Mouse (Mus musculus): ENCODE data around the gene Erbin. TPM values are rescaled to one million over a fixed set of nuclear protein-coding genes. Genes with fewer than 3 reads are reported as not detected.

Erbin gene
- polyA plus RNA-seq (2015; fragmentation: Nextera tagmentation; extraction: Ambion mirVana), result 12.9 and 14.2 TPM in 2 replicates

DNA sequence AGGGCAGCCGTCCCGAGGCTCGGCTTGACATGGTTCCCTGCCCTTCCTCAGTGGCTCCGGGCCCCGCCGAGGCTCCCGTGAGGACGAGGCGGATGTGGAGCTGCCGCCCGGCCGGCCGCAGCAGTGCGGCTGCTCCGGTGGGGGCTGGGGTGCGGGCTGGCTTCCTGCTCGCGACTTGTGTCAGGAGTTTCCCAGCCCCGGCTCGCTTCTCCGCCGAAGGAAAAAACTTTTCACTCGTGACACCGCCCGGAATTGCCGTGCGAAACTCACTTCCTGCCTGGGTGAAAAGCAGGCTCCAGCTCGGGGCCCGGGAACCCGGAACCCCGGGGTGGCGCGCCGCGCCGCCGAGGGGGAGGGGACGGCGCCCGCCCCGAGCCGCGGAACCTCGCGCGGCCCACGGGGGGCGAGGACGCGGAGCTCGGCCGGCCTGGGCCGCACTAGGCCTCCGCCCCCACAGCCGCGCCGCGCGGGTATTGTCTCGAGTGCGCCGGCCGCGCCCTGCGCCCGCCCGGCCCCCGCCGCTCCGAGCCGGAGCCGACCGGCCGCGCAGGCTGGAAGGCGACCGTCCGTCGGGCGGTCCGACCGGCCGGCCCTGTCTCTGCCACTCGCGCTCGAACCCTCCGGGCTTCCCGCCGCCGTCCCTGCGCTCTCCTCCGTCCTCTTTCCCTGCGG lies at the start of gene Erbin:
Gene Erbin (minus strand): TSS at position 254 of the 672 bp plus-strand sequence.
- H3K4me1 ChIP-seq (ENCODE audit: control insufficient read depth, insufficient read depth, low read length), result peaks cover 16% of the 10 kb centered on the region; the same call in 1 of the 2 replicates
- under 1% methylated on average over 75 of the region's 93 CpGs for WGBS
- peak within 1 kb of the TSS; percentile 57 for H3K4me2 ChIP-seq (ENCODE audit: low read depth, low read length)

DNA sequence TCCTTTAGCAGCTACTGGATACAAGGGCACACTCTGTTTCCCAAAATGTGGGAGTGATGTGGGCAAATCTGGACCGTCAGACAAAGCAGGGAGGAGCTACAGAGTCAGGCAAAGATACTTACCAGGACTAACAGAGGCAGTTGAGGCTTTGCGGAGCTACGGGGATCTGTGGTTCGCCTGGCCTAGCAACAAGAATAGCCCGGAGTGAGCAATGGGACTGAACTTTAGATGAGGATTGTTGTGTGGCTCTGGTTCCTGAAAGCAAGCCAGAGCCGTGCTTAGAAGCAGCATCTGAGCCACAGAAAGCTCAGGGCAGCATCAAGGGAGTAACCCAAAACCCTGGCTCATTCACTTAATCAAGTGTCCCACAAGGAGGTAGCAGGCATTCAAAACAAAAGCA lies 49.6 kb upstream of the Erbin start:
- Histone ChIP-seq H3K9me3 (ENCODE audit: control insufficient read depth, low read length) (no peaks in the 10 kb centered on the region), H3K4me1 (ENCODE audit: control insufficient read depth, insufficient read depth, low read length) (0 out of 2 replicates have a peak, but pooled peaks cover 5% of the 10 kb centered on the region), H3K27me3 (replicated peaks; ENCODE audit: control insufficient read depth, insufficient read depth, low read length) (no peaks in the 10 kb centered on the region), H3K36me3 (ENCODE audit: control insufficient read depth, insufficient read depth, low read length) (no peaks in the 10 kb centered on the region), H3K4me2 (ENCODE audit: low read depth, low read length) (no peak overlapping the region), H3K4me3 (ENCODE audit: low read length) (no peak overlapping the region), H3K27ac (ENCODE audit: low read length) (no peak overlapping the region), H3K9ac (ENCODE audit: low read depth, low read length) (no peak overlapping the region)
- 60% methylated on average over 6 of the region's 6 CpGs for WGBS
- ATAC-seq, result no peak

More for the DNA sequence above, at the start of gene Erbin:
- Histone ChIP-seq H3K4me3 (ENCODE audit: low read length) (peak within 1 kb of the TSS; percentile 88), H3K27ac (ENCODE audit: low read length) (peak within 1 kb of the TSS; percentile 100), H3K9ac (ENCODE audit: low read depth, low read length) (peak within 1 kb of the TSS; percentile 100), H3K27me3 (replicated peaks; ENCODE audit: control insufficient read depth, insufficient read depth, low read length) (no peaks in the 10 kb centered on the region), H3K36me3 (ENCODE audit: control insufficient read depth, insufficient read depth, low read length) (no peaks in the 10 kb centered on the region), H3K9me3 (ENCODE audit: control insufficient read depth, low read length) (no peaks in the 10 kb centered on the region)
- ATAC-seq, result peak; percentile 79

DNA sequence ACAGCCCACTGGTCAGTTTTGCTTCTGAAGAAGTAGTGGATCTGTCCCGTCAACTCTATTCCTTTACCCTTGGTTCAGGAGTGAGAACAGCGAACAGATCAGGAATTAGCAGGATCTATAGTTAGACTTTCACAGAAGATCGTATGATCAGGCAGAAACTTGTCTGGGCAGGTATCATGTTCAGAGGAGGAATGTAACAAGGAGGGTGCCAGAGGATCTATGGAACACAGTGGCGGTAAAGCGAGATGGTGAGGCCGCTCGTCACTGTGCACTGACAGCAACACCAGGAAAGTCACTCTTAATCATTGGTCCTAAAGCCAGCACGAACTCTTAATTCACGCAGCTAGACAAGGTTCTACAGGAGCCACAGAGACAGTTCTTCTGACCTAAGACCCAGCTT lies 47.7 kb upstream of the Erbin start:
- Histone ChIP-seq H3K36me3 (ENCODE audit: control insufficient read depth, insufficient read depth, low read length) (no peaks in the 10 kb centered on the region), H3K4me2 (ENCODE audit: low read depth, low read length) (no peak overlapping the region), H3K27me3 (replicated peaks; ENCODE audit: control insufficient read depth, insufficient read depth, low read length) (no peaks in the 10 kb centered on the region), H3K27ac (ENCODE audit: low read length) (no peak overlapping the region), H3K4me3 (ENCODE audit: low read length) (no peak overlapping the region), H3K9ac (ENCODE audit: low read depth, low read length) (no peak overlapping the region), H3K9me3 (ENCODE audit: control insufficient read depth, low read length) (no peaks in the 10 kb centered on the region), H3K4me1 (ENCODE audit: control insufficient read depth, insufficient read depth, low read length) (no peaks in the 10 kb centered on the region)
- no peak for ATAC-seq
- WGBS, result 90% methylated on average over 9 of the region's 9 CpGs

DNA sequence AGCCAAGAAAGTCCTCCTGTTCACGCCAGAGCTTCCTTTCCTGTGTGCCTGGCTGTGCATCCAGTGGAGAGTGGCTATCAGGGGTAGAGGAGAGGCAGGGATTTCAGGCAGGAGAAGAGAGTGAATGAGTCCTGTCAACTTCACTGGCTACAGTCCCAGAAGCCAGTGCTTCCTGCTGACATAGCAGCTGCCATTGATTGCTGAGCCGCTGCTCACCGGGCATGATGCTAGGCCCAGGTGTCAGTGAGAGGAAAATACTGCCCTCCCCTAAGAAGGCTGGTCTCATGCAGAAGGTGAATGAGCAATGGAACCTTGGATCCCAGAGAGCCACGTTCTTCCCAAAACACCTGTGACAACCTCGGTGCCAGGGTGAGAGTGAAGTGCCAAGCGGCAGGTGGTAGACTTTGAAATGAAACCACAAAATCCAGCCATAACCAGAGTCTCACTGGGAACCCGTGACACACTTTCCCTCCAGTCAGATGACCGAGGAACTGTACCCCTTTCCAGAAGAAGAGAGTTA lies 46.4 kb upstream of the Erbin start:
- 83% methylated on average over 8 of the region's 8 CpGs for WGBS
- Histone ChIP-seq H3K27ac (ENCODE audit: low read length) (no peak overlapping the region), H3K9me3 (ENCODE audit: control insufficient read depth, low read length) (no peaks in the 10 kb centered on the region), H3K4me1 (ENCODE audit: control insufficient read depth, insufficient read depth, low read length) (no peaks in the 10 kb centered on the region), H3K27me3 (replicated peaks; ENCODE audit: control insufficient read depth, insufficient read depth, low read length) (no peaks in the 10 kb centered on the region), H3K9ac (ENCODE audit: low read depth, low read length) (no peak overlapping the region), H3K4me3 (ENCODE audit: low read length) (no peak overlapping the region), H3K4me2 (ENCODE audit: low read depth, low read length) (no peak overlapping the region), H3K36me3 (ENCODE audit: control insufficient read depth, insufficient read depth, low read length) (no peaks in the 10 kb centered on the region)
- ATAC-seq, result no peak

DNA sequence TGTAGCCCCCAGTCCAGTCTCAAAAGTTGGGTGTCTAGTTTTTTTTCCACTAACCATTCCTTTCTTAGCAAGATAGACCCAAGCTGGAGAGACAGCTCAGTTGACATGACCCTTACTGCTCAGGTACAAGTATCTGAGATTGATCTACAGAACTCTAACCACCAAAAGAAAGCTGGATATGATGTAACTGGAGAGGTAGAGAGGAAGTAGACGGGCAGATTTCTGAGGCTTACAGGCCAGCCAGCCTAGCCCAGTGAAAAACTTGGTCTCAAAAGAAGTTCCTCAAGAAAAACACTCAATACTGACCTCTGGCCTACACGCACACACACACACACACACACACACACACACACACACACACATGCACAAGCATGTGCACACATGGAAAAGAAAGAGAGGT lies 44.9 kb upstream of the Erbin start:
- WGBS, result 92% methylated on average over 2 of the region's 2 CpGs
- no peak overlapping the region for H3K27ac ChIP-seq (ENCODE audit: low read length)
- no peak for ATAC-seq
- no peaks in the 10 kb centered on the region for H3K9me3 ChIP-seq (ENCODE audit: control insufficient read depth, low read length)
- no peaks in the 10 kb centered on the region for H3K36me3 ChIP-seq (ENCODE audit: control insufficient read depth, insufficient read depth, low read length)
- H3K27me3 ChIP-seq (replicated peaks; ENCODE audit: control insufficient read depth, insufficient read depth, low read length), result no peaks in the 10 kb centered on the region
- H3K9ac ChIP-seq (ENCODE audit: low read depth, low read length), result no peak overlapping the region
- no peak overlapping the region for H3K4me2 ChIP-seq (ENCODE audit: low read depth, low read length)
- no peak overlapping the region for H3K4me3 ChIP-seq (ENCODE audit: low read length)
- no peaks in the 10 kb centered on the region for H3K4me1 ChIP-seq (ENCODE audit: control insufficient read depth, insufficient read depth, low read length)

DNA sequence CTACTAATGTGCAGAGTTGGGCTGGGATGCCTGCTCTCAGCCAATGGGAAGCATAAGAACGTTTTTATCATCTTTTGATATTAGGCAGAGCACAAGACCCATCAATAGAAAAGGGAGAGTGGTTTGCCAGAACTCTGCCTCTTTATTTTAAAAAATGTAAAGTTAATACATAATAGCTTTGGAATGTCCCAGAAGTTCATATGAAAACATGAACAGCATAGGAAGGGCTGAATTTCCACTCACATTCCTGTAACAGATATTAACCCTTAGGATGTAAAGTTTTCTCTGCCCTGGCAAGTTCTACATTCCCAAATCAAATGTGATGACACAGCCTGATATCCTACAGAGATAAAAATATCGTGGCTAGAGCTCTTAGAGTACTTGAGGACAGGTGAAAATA lies 42.8 kb upstream of the Erbin start:
- Histone ChIP-seq H3K4me3 (ENCODE audit: low read length) (no peak overlapping the region), H3K4me2 (ENCODE audit: low read depth, low read length) (no peak overlapping the region), H3K9me3 (ENCODE audit: control insufficient read depth, low read length) (no peaks in the 10 kb centered on the region), H3K4me1 (ENCODE audit: control insufficient read depth, insufficient read depth, low read length) (no peaks in the 10 kb centered on the region), H3K27me3 (replicated peaks; ENCODE audit: control insufficient read depth, insufficient read depth, low read length) (no peaks in the 10 kb centered on the region), H3K36me3 (ENCODE audit: control insufficient read depth, insufficient read depth, low read length) (no peaks in the 10 kb centered on the region), H3K9ac (ENCODE audit: low read depth, low read length) (no peak overlapping the region), H3K27ac (ENCODE audit: low read length) (no peak overlapping the region)
- peak; percentile 40; the same call in 1 of the 2 replicates for ATAC-seq
- 52% methylated on average over 2 of the region's 2 CpGs for WGBS

DNA sequence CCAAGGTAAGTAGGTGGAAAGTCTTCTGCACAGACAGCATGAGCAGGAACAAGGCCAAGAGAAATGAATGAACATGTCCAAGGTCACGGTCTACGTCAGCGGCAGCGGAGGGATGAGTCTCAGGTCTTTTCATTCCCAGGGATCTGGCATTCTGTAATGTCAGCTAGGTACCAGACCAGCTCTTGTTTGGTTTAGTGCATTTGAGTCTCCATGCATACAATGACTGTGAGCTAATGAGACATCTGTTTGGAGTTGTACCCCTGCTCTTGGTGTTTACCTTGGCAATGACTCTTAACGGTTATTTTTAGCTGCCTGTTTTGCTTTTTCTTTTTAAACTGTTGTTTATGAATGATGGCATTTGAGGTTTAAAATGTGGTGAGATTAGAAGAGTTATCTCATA lies 39.5 kb upstream of the Erbin start:
- Histone ChIP-seq H3K27me3 (replicated peaks; ENCODE audit: control insufficient read depth, insufficient read depth, low read length) (no peaks in the 10 kb centered on the region), H3K36me3 (ENCODE audit: control insufficient read depth, insufficient read depth, low read length) (no peaks in the 10 kb centered on the region), H3K4me3 (ENCODE audit: low read length) (no peak overlapping the region), H3K27ac (ENCODE audit: low read length) (no peak overlapping the region), H3K4me1 (ENCODE audit: control insufficient read depth, insufficient read depth, low read length) (no peaks in the 10 kb centered on the region), H3K9me3 (ENCODE audit: control insufficient read depth, low read length) (no peaks in the 10 kb centered on the region), H3K4me2 (ENCODE audit: low read depth, low read length) (no peak overlapping the region), H3K9ac (ENCODE audit: low read depth, low read length) (no peak overlapping the region)
- ATAC-seq, result no peak
- 47% methylated on average over 5 of the region's 5 CpGs for WGBS

DNA sequence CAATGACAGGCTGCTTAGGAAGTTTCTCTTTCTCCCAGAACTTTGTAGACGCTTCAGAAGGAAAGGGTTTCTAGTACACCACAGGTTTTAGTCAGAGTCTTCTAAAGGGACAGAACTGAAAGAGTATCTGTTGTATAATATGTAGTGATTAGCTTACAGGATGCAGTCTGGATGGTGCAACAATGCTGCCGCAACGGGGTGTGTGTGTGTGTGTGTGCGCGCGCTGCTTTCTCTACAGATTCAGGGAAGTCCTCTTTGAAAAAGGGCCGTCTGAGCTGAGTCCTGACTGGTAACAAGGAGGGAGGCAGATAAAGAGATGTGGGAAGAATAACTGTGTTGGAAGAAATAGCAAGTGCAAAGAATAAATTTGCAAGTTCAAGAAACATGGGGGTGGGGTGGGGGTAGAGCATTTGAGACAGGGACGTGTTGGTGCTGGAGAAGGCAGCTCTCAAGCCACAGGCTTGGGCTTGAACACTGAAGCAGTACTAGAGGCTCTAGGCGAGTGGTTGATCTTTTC lies 38.4 kb upstream of the Erbin start:
- H3K9ac ChIP-seq (ENCODE audit: low read depth, low read length), result no peak overlapping the region
- no peak overlapping the region for H3K27ac ChIP-seq (ENCODE audit: low read length)
- no peaks in the 10 kb centered on the region for H3K4me1 ChIP-seq (ENCODE audit: control insufficient read depth, insufficient read depth, low read length)
- H3K27me3 ChIP-seq (replicated peaks; ENCODE audit: control insufficient read depth, insufficient read depth, low read length), result no peaks in the 10 kb centered on the region
- H3K4me2 ChIP-seq (ENCODE audit: low read depth, low read length), result no peak overlapping the region
- H3K9me3 ChIP-seq (ENCODE audit: control insufficient read depth, low read length), result no peaks in the 10 kb centered on the region
- WGBS, result 82% methylated on average over 9 of the region's 9 CpGs
- ATAC-seq, result no peak
- H3K36me3 ChIP-seq (ENCODE audit: control insufficient read depth, insufficient read depth, low read length), result no peaks in the 10 kb centered on the region
- H3K4me3 ChIP-seq (ENCODE audit: low read length), result no peak overlapping the region

DNA sequence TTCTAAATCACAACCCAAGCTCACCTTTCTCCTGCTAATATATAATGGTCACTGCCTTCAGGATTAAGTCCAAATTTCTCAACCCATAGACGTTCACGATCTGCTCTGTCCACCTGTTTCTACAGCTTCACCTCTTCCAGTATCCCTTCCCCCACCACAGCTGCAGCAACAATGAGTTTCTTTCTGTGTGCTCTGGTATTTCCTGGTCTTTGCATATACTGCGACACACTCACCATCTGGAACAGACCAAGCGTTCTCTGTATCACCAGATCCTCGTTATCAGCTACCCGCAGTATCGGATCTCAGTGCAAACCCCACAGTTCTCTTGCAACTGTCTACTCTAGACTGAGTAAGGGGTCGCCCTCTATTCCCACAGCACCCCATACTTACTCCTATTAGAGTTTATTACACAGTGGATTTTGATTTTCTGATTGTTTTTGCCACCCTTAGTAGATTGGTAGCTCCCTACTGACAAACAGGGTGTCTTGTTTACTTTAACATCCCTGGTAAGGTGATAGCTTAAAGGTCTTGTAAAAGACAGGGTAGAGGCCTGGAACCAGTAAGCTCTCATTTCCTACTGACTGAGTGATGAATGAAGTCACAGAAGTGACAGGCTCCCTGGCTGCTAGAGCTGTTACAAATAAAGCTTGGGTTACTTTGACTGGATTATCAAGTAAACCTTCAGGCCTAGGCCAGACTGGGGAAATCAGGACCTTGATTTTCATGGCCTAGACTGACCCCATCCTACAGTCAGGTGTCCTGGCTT lies 37.0 kb upstream of the Erbin start:
- 42% methylated on average over 8 of the region's 8 CpGs for WGBS
- Histone ChIP-seq H3K36me3 (ENCODE audit: control insufficient read depth, insufficient read depth, low read length) (no peaks in the 10 kb centered on the region), H3K9ac (ENCODE audit: low read depth, low read length) (no peak overlapping the region), H3K27ac (ENCODE audit: low read length) (peak overlapping the region; percentile 48), H3K4me1 (ENCODE audit: control insufficient read depth, insufficient read depth, low read length) (no peaks in the 10 kb centered on the region), H3K4me2 (ENCODE audit: low read depth, low read length) (0 out of 2 replicates have a peak overlapping the region, but pooled peaks have one; percentile 9), H3K4me3 (ENCODE audit: low read length) (no peak overlapping the region), H3K27me3 (replicated peaks; ENCODE audit: control insufficient read depth, insufficient read depth, low read length) (no peaks in the 10 kb centered on the region), H3K9me3 (ENCODE audit: control insufficient read depth, low read length) (no peaks in the 10 kb centered on the region)
- ATAC-seq, result peak; percentile 93
